Mouse (Mus musculus): Measurements from ENCODE around the gene Arntl2. TPM values are rescaled to one million over a fixed set of nuclear protein-coding genes. Genes with fewer than 3 reads are reported as not detected.
A peak's percentile ranks its signal among the peaks of the same experiment; 100 is the strongest.

The Arntl2 gene
- 1.4 TPM in 2 replicates for polyA plus RNA-seq (2012; rRNA removed)

DNA sequence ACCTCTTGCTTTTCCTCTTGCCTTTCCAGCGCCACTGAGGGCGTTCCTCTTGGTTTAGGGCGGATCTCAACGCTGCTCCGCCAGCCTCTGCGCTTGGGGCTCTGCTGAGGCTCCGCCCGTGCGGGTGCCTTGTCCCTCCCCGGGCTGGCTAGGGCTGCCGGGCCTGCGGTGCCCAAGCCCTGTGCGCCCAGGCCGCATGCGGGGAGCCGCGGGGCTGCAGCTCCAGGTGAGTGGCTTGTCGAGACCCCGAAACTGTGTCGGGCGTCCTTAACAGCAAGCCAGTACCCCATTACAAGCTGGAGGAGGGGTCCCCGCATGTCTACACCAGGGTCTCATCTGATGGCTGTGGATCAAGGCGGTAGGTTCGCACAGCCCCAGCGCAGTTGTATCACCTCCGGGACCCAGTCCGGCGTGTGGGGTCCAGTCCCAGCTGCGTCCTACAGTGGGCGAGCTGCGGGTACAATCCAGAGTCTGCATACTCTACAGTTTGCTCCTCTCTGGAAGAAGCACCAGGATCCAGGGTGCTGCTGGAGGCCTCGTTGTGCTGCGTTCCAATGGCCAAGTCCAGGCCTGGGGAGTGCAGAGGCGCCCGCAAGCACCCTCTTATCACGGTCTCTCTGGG lies at the start of gene Arntl2:
Gene Arntl2, plus strand, starts transcription at position 132 of the 622 bp plus-strand sequence.
- 2% methylated on average over 36 of the region's 36 CpGs for WGBS
- Histone ChIP-seq H3K27ac (ENCODE audit: insufficient read depth, low read length) (no peak within 1 kb of the TSS), H3K27me3 (ENCODE audit: control insufficient read depth, insufficient read depth, low read length) (peaks cover 8% of the 10 kb centered on the region), H3K4me1 (ENCODE audit: control insufficient read depth, insufficient read depth, insufficient read length) (no peaks in the 10 kb centered on the region), H3K36me3 (ENCODE audit: control insufficient read depth, insufficient read depth, low read length) (no peaks in the 10 kb centered on the region), H3K4me3 (ENCODE audit: extremely low read depth, insufficient read depth, insufficient read length) (peak within 1 kb of the TSS; percentile 25; the same call in 1 of the 2 replicates)
- no peak for DNase-seq (ENCODE audit: low read depth in 1 of 2, low spot score in 2 of 2)
- TF ChIP-seq CTCF (IDR thresholded peaks at IDR 0.05; ENCODE audit: extremely low read depth, insufficient read depth, insufficient read length, insufficient replicate concordance) (no peak), POLR2A (IDR thresholded peaks at IDR 0.05; ENCODE audit: low read depth, low read length) (no peak)

DNA sequence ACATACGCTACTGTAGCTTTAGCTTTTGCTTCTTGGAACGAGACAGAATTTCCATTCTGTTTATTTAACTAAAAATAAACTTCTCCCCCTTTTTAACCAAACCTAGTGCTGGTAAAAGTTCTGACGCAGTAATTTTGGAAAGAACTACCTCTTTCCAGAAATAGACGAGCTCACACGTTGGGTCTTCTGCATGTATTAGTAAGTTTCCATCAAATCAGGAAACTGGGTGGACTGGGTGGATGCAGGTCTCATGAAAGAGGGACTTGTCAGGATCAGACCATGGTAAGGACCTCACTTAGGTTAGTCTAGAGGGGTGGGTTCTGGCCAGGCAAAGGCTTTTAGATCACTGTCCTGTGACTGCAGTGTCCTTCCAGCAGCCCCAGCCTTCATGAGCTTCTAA lies 49.3 kb upstream of the Arntl2 start:
- DNase-seq (ENCODE audit: low read depth in 1 of 2, low spot score in 2 of 2), result no peak
- TF ChIP-seq POLR2A (IDR thresholded peaks at IDR 0.05; ENCODE audit: low read depth, low read length) (no peak), CTCF (IDR thresholded peaks at IDR 0.05; ENCODE audit: extremely low read depth, insufficient read depth, insufficient read length, insufficient replicate concordance) (no peak)
- Histone ChIP-seq H3K4me3 (ENCODE audit: extremely low read depth, insufficient read depth, insufficient read length) (no peak overlapping the region), H3K36me3 (ENCODE audit: control insufficient read depth, insufficient read depth, low read length) (no peaks in the 10 kb centered on the region), H3K4me1 (ENCODE audit: control insufficient read depth, insufficient read depth, insufficient read length) (no peaks in the 10 kb centered on the region), H3K27ac (ENCODE audit: insufficient read depth, low read length) (no peak overlapping the region), H3K27me3 (ENCODE audit: control insufficient read depth, insufficient read depth, low read length) (no peaks in the 10 kb centered on the region)
- 60% methylated on average over 5 of the region's 5 CpGs for WGBS

DNA sequence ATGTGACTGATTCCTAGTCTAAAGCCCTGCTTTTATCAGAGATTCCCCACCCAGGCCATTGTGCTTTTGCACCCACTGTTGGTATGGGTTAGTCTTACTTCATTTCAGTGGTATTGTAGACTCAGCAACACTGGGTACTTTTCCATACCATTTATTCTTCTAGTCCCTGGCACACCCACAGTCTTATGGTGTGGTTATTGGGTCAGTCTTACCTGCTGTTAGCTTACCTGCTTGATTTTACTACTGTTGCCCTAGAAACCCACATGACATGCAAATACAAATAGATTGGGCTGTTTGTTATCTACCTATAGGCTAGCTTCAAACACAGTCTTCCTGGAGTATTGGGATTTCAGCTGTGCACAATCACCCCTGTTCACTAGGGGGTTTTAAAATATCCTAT lies 48.8 kb upstream of the Arntl2 start:
- Histone ChIP-seq H3K4me3 (ENCODE audit: extremely low read depth, insufficient read depth, insufficient read length) (no peak overlapping the region), H3K4me1 (ENCODE audit: control insufficient read depth, insufficient read depth, insufficient read length) (no peaks in the 10 kb centered on the region), H3K27me3 (ENCODE audit: control insufficient read depth, insufficient read depth, low read length) (no peaks in the 10 kb centered on the region), H3K36me3 (ENCODE audit: control insufficient read depth, insufficient read depth, low read length) (no peaks in the 10 kb centered on the region), H3K27ac (ENCODE audit: insufficient read depth, low read length) (no peak overlapping the region)
- no peak for TF ChIP-seq CTCF (IDR thresholded peaks at IDR 0.05; ENCODE audit: extremely low read depth, insufficient read depth, insufficient read length, insufficient replicate concordance)
- no peak for TF ChIP-seq POLR2A (IDR thresholded peaks at IDR 0.05; ENCODE audit: low read depth, low read length)
- no peak for DNase-seq (ENCODE audit: low read depth in 1 of 2, low spot score in 2 of 2)

DNA sequence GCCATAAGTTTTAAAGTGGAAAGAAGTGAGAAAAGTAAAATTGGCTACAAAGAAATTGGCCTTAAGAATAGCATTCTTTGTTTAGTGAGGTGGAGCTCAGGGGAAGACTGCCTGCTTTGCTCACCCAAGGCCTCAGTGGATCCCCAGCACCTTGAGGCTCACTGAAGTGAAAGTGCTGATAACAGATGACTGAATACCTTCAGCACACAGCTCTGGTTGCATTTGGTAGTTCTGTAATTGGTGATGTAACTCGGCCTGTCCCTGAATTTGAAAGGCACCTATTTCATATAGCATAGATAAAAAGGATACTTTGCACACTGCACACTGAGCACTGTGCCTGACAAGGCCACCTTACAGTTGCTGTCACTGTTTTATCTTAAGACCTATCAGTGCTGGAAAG lies 47.6 kb upstream of the Arntl2 start:
- TF ChIP-seq CTCF (IDR thresholded peaks at IDR 0.05; ENCODE audit: extremely low read depth, insufficient read depth, insufficient read length, insufficient replicate concordance) (no peak), POLR2A (IDR thresholded peaks at IDR 0.05; ENCODE audit: low read depth, low read length) (no peak)
- whole genome bisulfite sequencing, result 81% methylated on average over 1 of the region's 1 CpGs
- no peak for DNase-seq (ENCODE audit: low read depth in 1 of 2, low spot score in 2 of 2)
- no peaks in the 10 kb centered on the region for H3K27me3 ChIP-seq (ENCODE audit: control insufficient read depth, insufficient read depth, low read length)
- no peaks in the 10 kb centered on the region for H3K36me3 ChIP-seq (ENCODE audit: control insufficient read depth, insufficient read depth, low read length)
- no peak overlapping the region for H3K4me3 ChIP-seq (ENCODE audit: extremely low read depth, insufficient read depth, insufficient read length)
- H3K4me1 ChIP-seq (ENCODE audit: control insufficient read depth, insufficient read depth, insufficient read length), result no peaks in the 10 kb centered on the region
- no peak overlapping the region for H3K27ac ChIP-seq (ENCODE audit: insufficient read depth, low read length)

DNA sequence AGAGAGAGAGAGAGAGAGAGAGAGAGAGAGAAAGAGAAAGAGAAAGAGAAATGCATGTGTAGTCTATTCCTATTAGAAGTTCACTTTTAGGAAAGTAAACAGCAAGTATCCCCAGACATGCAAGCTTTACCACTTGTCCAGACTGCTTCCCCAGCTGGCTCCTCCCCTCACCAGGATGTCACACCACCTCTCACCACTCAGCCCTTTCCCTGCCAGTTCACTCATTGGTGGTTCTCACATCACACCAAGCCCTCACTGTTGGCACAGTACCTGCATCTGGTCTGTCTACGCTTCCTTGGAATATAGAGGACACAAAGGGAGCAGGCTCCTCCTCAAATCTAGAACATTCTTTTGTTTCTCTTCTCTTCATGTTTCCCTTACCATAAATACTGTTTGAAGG lies 44.2 kb upstream of the Arntl2 start:
- TF ChIP-seq POLR2A (IDR thresholded peaks at IDR 0.05; ENCODE audit: low read depth, low read length), result no peak
- TF ChIP-seq CTCF (IDR thresholded peaks at IDR 0.05; ENCODE audit: extremely low read depth, insufficient read depth, insufficient read length, insufficient replicate concordance), result no peak
- WGBS, result 84% methylated on average over 1 of the region's 1 CpGs
- H3K36me3 ChIP-seq (ENCODE audit: control insufficient read depth, insufficient read depth, low read length), result no peaks in the 10 kb centered on the region
- no peaks in the 10 kb centered on the region for H3K4me1 ChIP-seq (ENCODE audit: control insufficient read depth, insufficient read depth, insufficient read length)
- H3K27me3 ChIP-seq (ENCODE audit: control insufficient read depth, insufficient read depth, low read length), result no peaks in the 10 kb centered on the region
- H3K4me3 ChIP-seq (ENCODE audit: extremely low read depth, insufficient read depth, insufficient read length), result no peak overlapping the region
- H3K27ac ChIP-seq (ENCODE audit: insufficient read depth, low read length), result no peak overlapping the region
- no peak for DNase-seq (ENCODE audit: low read depth in 1 of 2, low spot score in 2 of 2)

DNA sequence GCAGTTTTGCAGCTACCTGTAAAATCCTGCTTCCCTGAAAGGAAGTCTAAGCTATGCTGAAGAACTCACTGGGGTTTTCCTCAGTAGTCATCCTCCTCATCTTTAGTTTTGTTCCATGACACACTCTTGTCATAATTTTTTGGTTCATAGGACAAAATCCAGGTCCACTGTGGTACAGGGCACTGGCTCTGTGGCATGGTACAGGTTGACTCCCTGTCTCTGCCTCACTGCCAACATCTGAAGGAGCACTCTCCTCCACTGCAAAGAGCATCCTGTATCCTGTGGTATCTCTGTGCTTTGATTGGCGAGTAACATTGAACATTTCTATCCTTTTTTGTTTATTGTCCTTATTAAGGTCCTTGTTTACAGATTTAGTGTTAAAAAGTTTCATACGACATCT lies 43.7 kb upstream of the Arntl2 start:
- 77% methylated on average over 2 of the region's 2 CpGs for WGBS

DNA sequence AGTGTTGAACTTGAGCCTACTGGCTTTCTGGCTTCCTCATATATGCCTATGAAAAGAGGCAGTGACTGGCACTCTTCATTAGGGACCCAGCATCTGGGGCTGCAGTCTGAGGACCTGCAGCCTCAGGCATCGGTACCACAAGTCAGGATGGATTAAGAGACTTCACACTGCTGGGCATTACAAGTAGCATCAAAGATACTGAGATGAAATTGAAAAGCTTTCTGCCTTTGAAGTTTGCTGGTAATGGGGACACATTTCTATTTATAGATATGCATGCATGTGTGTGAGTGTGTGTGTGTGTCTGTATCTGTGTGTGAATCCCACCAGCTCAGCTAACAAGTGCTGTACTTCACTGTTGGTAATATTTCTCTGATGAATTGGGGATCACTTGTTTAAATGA lies 43.2 kb upstream of the Arntl2 start:
- Histone ChIP-seq H3K36me3 (ENCODE audit: control insufficient read depth, insufficient read depth, low read length) (no peaks in the 10 kb centered on the region), H3K27me3 (ENCODE audit: control insufficient read depth, insufficient read depth, low read length) (no peaks in the 10 kb centered on the region), H3K27ac (ENCODE audit: insufficient read depth, low read length) (no peak overlapping the region), H3K4me3 (ENCODE audit: extremely low read depth, insufficient read depth, insufficient read length) (no peak overlapping the region), H3K4me1 (ENCODE audit: control insufficient read depth, insufficient read depth, insufficient read length) (no peaks in the 10 kb centered on the region)
- TF ChIP-seq POLR2A (IDR thresholded peaks at IDR 0.05; ENCODE audit: low read depth, low read length) (no peak), CTCF (IDR thresholded peaks at IDR 0.05; ENCODE audit: extremely low read depth, insufficient read depth, insufficient read length, insufficient replicate concordance) (no peak)
- DNase-seq (ENCODE audit: low read depth in 1 of 2, low spot score in 2 of 2), result no peak
- WGBS, result 96% methylated on average over 1 of the region's 1 CpGs

More for the DNA sequence above, 43.7 kb upstream of the Arntl2 start:
- H3K4me1 ChIP-seq (ENCODE audit: control insufficient read depth, insufficient read depth, insufficient read length), result no peaks in the 10 kb centered on the region
- H3K27me3 ChIP-seq (ENCODE audit: control insufficient read depth, insufficient read depth, low read length), result no peaks in the 10 kb centered on the region
- no peak overlapping the region for H3K4me3 ChIP-seq (ENCODE audit: extremely low read depth, insufficient read depth, insufficient read length)
- no peaks in the 10 kb centered on the region for H3K36me3 ChIP-seq (ENCODE audit: control insufficient read depth, insufficient read depth, low read length)
- TF ChIP-seq CTCF (IDR thresholded peaks at IDR 0.05; ENCODE audit: extremely low read depth, insufficient read depth, insufficient read length, insufficient replicate concordance) (no peak), POLR2A (IDR thresholded peaks at IDR 0.05; ENCODE audit: low read depth, low read length) (no peak)
- H3K27ac ChIP-seq (ENCODE audit: insufficient read depth, low read length), result no peak overlapping the region
- no peak for DNase-seq (ENCODE audit: low read depth in 1 of 2, low spot score in 2 of 2)
